Mouse (Mus musculus) ES-Bruce4 (cell line): ENCODE measurements around the gene 4930550C14Rik. TPM values are rescaled to one million over a fixed set of nuclear protein-coding genes. Genes with fewer than 3 reads are reported as not detected.

Experiments used
- H3K27ac ChIP-seq: 2 replicates; pipeline ENCODE4 v1.5.1; 2012; ENCODE audit warnings: low read length, inconsistent platforms; ENCODE audit not compliant: insufficient read depth
- H3K27me3 ChIP-seq: 2 replicates; pipeline ENCODE4 v1.6.1; 2012; ENCODE audit warnings: mild to moderate bottlenecking, low read length, inconsistent platforms; ENCODE audit not compliant: control insufficient read depth, poor library complexity, insufficient read depth, severe bottlenecking
- H3K36me3 ChIP-seq: 2 replicates; pipeline ENCODE4 v1.6.1; 2012; ENCODE audit warnings: inconsistent platforms, mild to moderate bottlenecking, low read length, moderate library complexity; ENCODE audit not compliant: control insufficient read depth, poor library complexity, insufficient read depth, severe bottlenecking
- H3K4me1 ChIP-seq: one replicate; pipeline ENCODE4 v1.8.1; 2011; ENCODE audit warnings: low read length; ENCODE audit not compliant: control insufficient read depth, insufficient read depth
- H3K4me3 ChIP-seq: 2 replicates; pipeline ENCODE4 v1.5.1; 2011; ENCODE audit warnings: low read depth, mild to moderate bottlenecking, low read length
- H3K9ac ChIP-seq: 2 replicates; pipeline ENCODE4 v1.6.1; 2012; ENCODE audit warnings: low read depth, mild to moderate bottlenecking, inconsistent platforms; ENCODE audit not compliant: poor library complexity, severe bottlenecking
- H3K9me3 ChIP-seq: replicated peaks from 2 replicates; pipeline ENCODE4 v1.6.1; 2012; ENCODE audit warnings: mild to moderate bottlenecking, low read length, inconsistent platforms; ENCODE audit not compliant: control insufficient read depth, poor library complexity, insufficient read depth, severe bottlenecking
- CTCF ChIP-seq: IDR thresholded peaks from one replicate; pipeline ENCODE4 v1.8.1; 2011; ENCODE audit warnings: low read depth, low read length
- EP300 ChIP-seq: IDR thresholded peaks from 2 replicates; pipeline ENCODE4 v1.6.1; 2011; ENCODE audit warnings: low read depth, low read length; ENCODE audit not compliant: insufficient read depth
- POLR2A ChIP-seq: IDR thresholded peaks from one replicate; pipeline ENCODE4 v1.8.1; 2011; ENCODE audit warnings: low read length; ENCODE audit not compliant: insufficient read depth
- polyA plus RNA-seq: library from polyadenylated mRNA; stranded (reverse); fragments of >200 nt; gene quantifications from 2 replicates; pipeline ENCODE4 v1.2.4, GENCODE M21; 2011; ENCODE audit warnings: low read depth; ENCODE audit not compliant: missing spikeins, insufficient read depth, insufficient read length

The 4930550C14Rik gene
- polyA plus RNA-seq, 1 experiment: 3.5 TPM

DNA sequence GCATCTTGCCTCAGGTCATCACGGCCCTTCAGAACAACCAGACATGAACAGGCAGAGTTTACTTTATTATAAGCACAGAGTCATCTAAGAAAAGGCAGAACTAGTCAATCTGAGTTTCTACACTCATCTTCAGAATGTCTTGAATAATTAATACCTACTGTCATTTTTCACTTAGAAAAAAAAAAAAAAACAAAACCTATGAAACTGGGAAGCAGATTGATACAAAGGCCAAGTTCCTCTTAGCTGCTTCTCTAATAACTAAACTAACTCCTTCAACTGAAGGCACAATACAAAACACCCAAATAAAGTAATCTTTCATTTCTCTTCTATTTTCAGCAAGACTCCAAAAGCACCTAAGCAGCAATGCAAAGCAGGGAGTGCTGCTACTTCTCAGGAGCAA is 48.5 kb downstream of the 4930550C14Rik start:
- Histone ChIP-seq H3K4me1 (no peaks in the 10 kb centered on the region), H3K9me3 (no peaks in the 10 kb centered on the region), H3K9ac (no peak overlapping the region), H3K4me3 (no peak overlapping the region), H3K27me3 (no peaks in the 10 kb centered on the region), H3K27ac (no peak overlapping the region), H3K36me3 (peaks cover 18% of the 10 kb centered on the region)
- TF ChIP-seq CTCF (no peak), POLR2A (no peak), EP300 (no peak)

DNA sequence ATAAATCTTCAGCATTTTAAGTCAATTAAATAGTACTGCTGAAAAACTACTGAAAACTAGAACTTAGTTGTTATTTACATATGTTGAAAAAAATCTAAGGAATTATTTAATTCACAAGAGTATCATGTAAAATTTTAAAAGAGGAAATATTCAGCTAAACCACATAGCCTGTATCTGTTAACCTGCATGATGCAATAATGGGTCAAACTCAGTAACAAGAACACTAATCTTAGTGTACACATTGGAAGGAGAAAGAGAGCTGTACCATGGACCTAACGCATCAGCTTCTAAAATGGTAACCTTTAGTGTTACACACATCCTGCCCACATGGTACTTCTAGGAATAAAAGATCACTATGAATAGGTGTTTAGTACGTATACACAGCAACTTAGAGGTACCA is 49.9 kb downstream of the 4930550C14Rik start:
- no peak overlapping the region for H3K4me3 ChIP-seq
- H3K36me3 ChIP-seq: peaks cover 22% of the 10 kb centered on the region
- H3K4me1 ChIP-seq: no peaks in the 10 kb centered on the region
- no peak overlapping the region for H3K27ac ChIP-seq
- H3K27me3 ChIP-seq: no peaks in the 10 kb centered on the region
- no peaks in the 10 kb centered on the region for H3K9me3 ChIP-seq
- TF ChIP-seq CTCF (no peak), EP300 (no peak), POLR2A (no peak)
- no peak overlapping the region for H3K9ac ChIP-seq

- Histone ChIP-seq H3K9me3 (no peaks in the 10 kb centered on the region), H3K27ac (no peak overlapping the region), H3K4me3 (no peak overlapping the region), H3K9ac (no peak overlapping the region), H3K27me3 (no peaks in the 10 kb centered on the region), H3K36me3 (no peaks in the 10 kb centered on the region), H3K4me1 (no peaks in the 10 kb centered on the region)
- TF ChIP-seq POLR2A (no peak), CTCF (no peak), EP300 (no peak)
Observed at GRCm38 (mm10) chr9:53472806-53473518, 70.8 kb downstream of the 4930550C14Rik start.

Other genes with a start within 250 kb of the 4930550C14Rik start
- 56.3 and 59.9 TPM in 2 replicates for gene Ddx10, start 154.3 kb upstream of the 4930550C14Rik start, polyA plus RNA-seq
- gene Exph5, start 100.7 kb upstream of the 4930550C14Rik start, polyA plus RNA-seq: 0.40 and 0.64 TPM in 2 replicates
- 16.9 and 18.4 TPM in 2 replicates for gene Kdelc2, start 18.3 kb upstream of the 4930550C14Rik start, polyA plus RNA-seq
- 43.5 and 43.9 TPM in 2 replicates for gene Atm, start 134.4 kb downstream of the 4930550C14Rik start, polyA plus RNA-seq
- 41.5 and 44.5 TPM in 2 replicates for gene Npat, start 134.7 kb downstream of the 4930550C14Rik start, polyA plus RNA-seq
- gene Acat1, start 208.1 kb downstream of the 4930550C14Rik start, polyA plus RNA-seq: 17.9 and 20.7 TPM in 2 replicates